Mouse (Mus musculus) C2C12 (cell line): ENCODE results near the gene Cdan1.

Experiments
- CTCF ChIP-seq: IDR thresholded peaks from one replicate; pipeline ENCODE4 v1.5.1; 2011; ENCODE audit not compliant: control insufficient read depth, insufficient read depth, insufficient read length
- MYOG ChIP-seq: IDR thresholded peaks from one replicate; pipeline ENCODE4 v1.6.1; 2011; ENCODE audit not compliant: control insufficient read depth, insufficient read length; ENCODE audit errors: extremely low read depth

DNA sequence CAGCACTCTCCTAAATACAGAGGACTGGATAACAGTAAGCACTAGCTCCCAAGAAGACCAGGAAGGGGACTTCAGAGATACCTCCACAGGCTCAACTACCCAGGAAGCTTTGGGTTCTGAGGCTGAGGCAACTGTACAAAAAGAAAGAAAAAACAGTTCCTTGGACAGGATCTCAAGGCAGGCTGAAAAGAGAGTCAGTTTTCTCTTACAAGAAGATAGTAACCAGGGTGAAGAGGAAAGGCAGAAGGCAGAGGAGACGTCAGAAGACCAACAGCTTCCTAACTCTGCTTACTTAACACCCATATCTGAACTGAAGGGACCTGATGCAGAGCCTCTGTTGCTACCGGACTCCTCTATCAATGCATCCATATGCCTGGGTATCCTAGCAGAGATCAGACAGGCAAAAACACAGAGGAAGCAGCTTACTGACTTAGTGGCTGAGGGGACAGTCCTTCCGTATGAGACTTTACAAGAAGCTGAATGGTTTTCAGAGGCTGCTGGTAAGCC, 149.5 kb downstream of the Cdan1 start:
- TF ChIP-seq MYOG, result no peak
- no peak for TF ChIP-seq CTCF
